Mouse (Mus musculus): ENCODE measurements around the gene Gm11084.
A peak's percentile ranks its signal among the peaks of the same experiment; 100 is the strongest.
"Not testable (repeated sequence)": the region's sequence is repeated elsewhere in the genome, so short reads cannot be mapped to it uniquely, and the experiment has no call there.

Gene Gm11084

GRCm38 (mm10) chr2:72995346-72996097 is 9.0 kb upstream of the Gm11084 start:
- no peak for DNase-seq (ENCODE audit: low spot score)

GRCm38 (mm10) chr2:72994165-72994564 is 7.6 kb upstream of the Gm11084 start:
- no peak for DNase-seq (ENCODE audit: low spot score)

- DNase-seq (ENCODE audit: low spot score), result no peak
Measured at GRCm38 (mm10) chr2:72992497-72992896, 6.0 kb upstream of the Gm11084 start.

- DNase-seq (ENCODE audit: low spot score), result not testable (repeated sequence)
Measured at GRCm38 (mm10) chr2:72988945-72989344, 2.4 kb upstream of the Gm11084 start.

GRCm38 (mm10) chr2:72985516-72985915 is 1.0 kb downstream of the Gm11084 start:
- no peak for DNase-seq (ENCODE audit: low spot score)

- no peak for DNase-seq (ENCODE audit: low spot score)
Measured at GRCm38 (mm10) chr2:72984806-72985205, 1.7 kb downstream of the Gm11084 start.

- no peak for DNase-seq (ENCODE audit: low spot score)
Measured at GRCm38 (mm10) chr2:72983211-72983610, 3.3 kb downstream of the Gm11084 start.

GRCm38 (mm10) chr2:72982110-72982785 is 4.3 kb downstream of the Gm11084 start:
- no peak for DNase-seq (ENCODE audit: low spot score)

- DNase-seq (ENCODE audit: low spot score), result no peak
Measured at GRCm38 (mm10) chr2:72981441-72982109, 4.9 kb downstream of the Gm11084 start.

GRCm38 (mm10) chr2:72981075-72981420 is 5.5 kb downstream of the Gm11084 start:
- no peak for DNase-seq (ENCODE audit: low spot score)

GRCm38 (mm10) chr2:72980337-72981074 is 6.0 kb downstream of the Gm11084 start, which contains the start of gene Sp3:
Gene Sp3 (minus strand): TSS chr2:72980446.
- DNase-seq (ENCODE audit: low spot score), result peak; percentile 95

- peak; percentile 70 for DNase-seq (ENCODE audit: low spot score)
Measured at GRCm38 (mm10) chr2:72979659-72980071, 6.9 kb downstream of the Gm11084 start.

GRCm38 (mm10) chr2:72978901-72979658 is 7.4 kb downstream of the Gm11084 start:
- peak; percentile 52 for DNase-seq (ENCODE audit: low spot score)

- no peak for DNase-seq (ENCODE audit: low spot score)
Measured at GRCm38 (mm10) chr2:72978473-72978872, 8.0 kb downstream of the Gm11084 start.

GRCm38 (mm10) chr2:72977272-72977671 is 9.2 kb downstream of the Gm11084 start:
- no peak for DNase-seq (ENCODE audit: low spot score)

GRCm38 (mm10) chr2:72976036-72976435 is 10.5 kb downstream of the Gm11084 start:
- no peak for DNase-seq (ENCODE audit: low spot score)

GRCm38 (mm10) chr2:72970831-72971230 is 15.7 kb downstream of the Gm11084 start:
- DNase-seq (ENCODE audit: low spot score), result no peak

- no peak for DNase-seq (ENCODE audit: low spot score)
Measured at GRCm38 (mm10) chr2:72970302-72970701, 16.2 kb downstream of the Gm11084 start.

- DNase-seq (ENCODE audit: low spot score), result no peak
Measured at GRCm38 (mm10) chr2:72968536-72968935, 18.0 kb downstream of the Gm11084 start.

- DNase-seq (ENCODE audit: low spot score), result no peak
Measured at GRCm38 (mm10) chr2:72965450-72965849, 21.1 kb downstream of the Gm11084 start.

GRCm38 (mm10) chr2:72956415-72956814 is 30.1 kb downstream of the Gm11084 start:
- no peak for DNase-seq (ENCODE audit: low spot score)
